Mouse (Mus musculus): ENCODE data around the gene Prtg.
A peak's percentile ranks its signal among the peaks of the same experiment; 100 is the strongest.

DNA sequence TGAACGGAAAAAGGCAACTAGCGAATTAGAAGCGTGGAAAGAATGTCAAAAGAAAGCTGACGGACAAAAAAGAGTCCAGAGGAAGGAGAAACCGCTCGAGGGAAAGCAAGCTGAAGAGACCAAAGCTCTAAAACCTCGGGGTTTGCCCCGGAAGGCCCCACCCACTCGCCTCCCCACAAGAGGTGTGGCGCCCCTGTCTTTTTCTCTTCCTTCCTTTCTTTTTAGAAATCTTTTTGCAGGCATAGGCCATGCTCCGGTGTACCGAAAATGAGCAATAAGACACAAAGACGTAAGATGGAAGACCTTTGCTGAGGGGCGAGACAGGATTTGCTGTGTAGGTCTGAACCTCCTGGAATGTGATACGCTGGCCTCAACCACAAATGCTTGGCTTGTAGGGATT lies 155.3 kb downstream of the Prtg start:
- no peak for TF ChIP-seq MYC (IDR thresholded peaks at IDR 0.05; ENCODE audit: low read depth, low read length)
- no peak for TF ChIP-seq EP300 (IDR thresholded peaks at IDR 0.05; ENCODE audit: low read depth in 1 of 2, low read length in 2 of 2)
- peak in 1 of 2 experiments; percentile 61; a peak in 2 of 4 replicates for TF ChIP-seq POLR2A (IDR thresholded peaks at IDR 0.05; ENCODE audit: control insufficient read depth in 1 of 2, insufficient read depth in 1 of 2, low read depth in 1 of 2, low read length in 2 of 2, poor library complexity in 1 of 2)
- no peak for TF ChIP-seq GATA1 (IDR thresholded peaks at IDR 0.05; ENCODE audit: low read depth, low read length)
- no peak for TF ChIP-seq NRF1 (IDR thresholded peaks at IDR 0.05; ENCODE audit: insufficient read depth, low read depth, low read length, poor library complexity, severe bottlenecking)
- TF ChIP-seq SMC3 (IDR thresholded peaks at IDR 0.05; ENCODE audit: low read depth, low read length), result no peak
- no peak for TF ChIP-seq RCOR1 (IDR thresholded peaks at IDR 0.05; ENCODE audit: low read depth, low read length)
- TF ChIP-seq NELFE (IDR thresholded peaks at IDR 0.05; ENCODE audit: low read depth, low read length), result peak; percentile 39
- TF ChIP-seq CTCF (IDR thresholded peaks at IDR 0.05 in 2 of 3, conservative IDR thresholded peaks at IDR 0.05 in 1 of 3; ENCODE audit: control insufficient read depth in 1 of 3, insufficient read depth in 1 of 3, low read depth in 2 of 3, low read length in 3 of 3, poor library complexity in 1 of 3, severe bottlenecking in 1 of 3), result no peak
- no peak for TF ChIP-seq MAFK (IDR thresholded peaks at IDR 0.05; ENCODE audit: borderline replicate concordance, low read depth, low read length)

Measured in MEL (cell line).